Mouse (Mus musculus): Measurements from ENCODE around the gene Nek8.

The Nek8 gene

DNA sequence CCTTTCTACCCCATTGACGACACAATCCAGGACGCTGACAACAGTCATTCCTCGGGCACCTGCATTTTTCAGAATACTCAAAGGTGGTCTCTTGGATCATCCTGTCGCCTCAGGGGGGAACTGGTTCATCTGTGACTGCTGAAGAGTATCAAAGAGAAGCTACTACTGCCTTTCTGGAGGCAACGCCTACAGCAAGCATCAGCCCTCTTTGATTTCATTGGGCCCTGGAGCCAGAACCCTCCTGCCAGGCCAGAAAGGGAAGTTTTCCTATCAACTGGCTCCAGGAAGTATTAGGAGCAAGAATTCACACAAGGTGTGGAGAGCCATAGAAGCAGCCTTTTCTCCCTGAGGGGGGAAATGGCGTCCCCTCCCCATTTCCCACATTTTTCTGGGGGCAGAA lies 9.8 kb downstream of the Nek8 start:
- DNase-seq (ENCODE audit: low spot score in 2 of 2) = no peak

GRCm38 (mm10) chr11:78166161-78166560 lies 10.3 kb downstream of the Nek8 start:
- no peak for DNase-seq (ENCODE audit: low spot score in 2 of 2)

DNA sequence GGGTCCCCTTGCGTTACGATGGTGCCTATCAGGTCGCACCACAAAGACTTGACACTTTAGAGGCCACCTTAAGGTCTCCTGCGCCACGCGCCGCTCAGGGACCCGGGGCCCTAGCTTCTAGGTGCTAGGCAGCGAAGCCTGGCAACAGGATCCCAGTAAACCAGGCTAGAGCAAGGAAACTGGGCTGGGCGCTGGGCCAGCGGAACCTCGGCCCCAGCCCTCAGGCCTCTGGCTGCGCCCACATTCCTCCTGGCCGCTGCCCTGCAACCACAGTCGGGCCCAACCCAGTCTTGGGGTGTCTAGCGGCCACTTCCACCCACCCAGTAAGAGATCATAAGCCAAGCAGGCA lies 10.7 kb downstream of the Nek8 start:
- peak in 1 of 2 experiments; percentile 50 for DNase-seq (ENCODE audit: low spot score in 2 of 2)

- DNase-seq (ENCODE audit: low spot score in 2 of 2) = peak in 1 of 2 experiments; percentile 83
Observed at GRCm38 (mm10) chr11:78164924-78165760, 11.3 kb downstream of the Nek8 start, which contains the start of gene Traf4. TSS of gene Traf4 (minus strand) at chr11:78165589.

DNA sequence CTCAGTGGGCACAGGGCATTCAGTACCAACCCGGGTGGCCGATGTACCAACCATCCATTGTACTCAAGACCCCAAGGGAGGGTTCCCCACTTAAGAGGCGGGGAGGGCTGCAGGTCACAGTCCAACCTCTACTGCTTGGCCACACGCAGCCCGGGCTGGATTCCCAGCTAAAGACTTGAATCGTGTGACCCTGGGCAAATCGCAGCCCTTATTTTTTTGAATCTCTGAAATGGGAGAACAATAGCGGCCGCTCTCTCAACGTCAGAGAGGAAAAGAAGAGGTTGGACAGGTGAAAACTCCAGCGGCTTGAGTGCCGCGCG lies 11.9 kb downstream of the Nek8 start:
- no peak for DNase-seq (ENCODE audit: low spot score in 2 of 2)

DNA sequence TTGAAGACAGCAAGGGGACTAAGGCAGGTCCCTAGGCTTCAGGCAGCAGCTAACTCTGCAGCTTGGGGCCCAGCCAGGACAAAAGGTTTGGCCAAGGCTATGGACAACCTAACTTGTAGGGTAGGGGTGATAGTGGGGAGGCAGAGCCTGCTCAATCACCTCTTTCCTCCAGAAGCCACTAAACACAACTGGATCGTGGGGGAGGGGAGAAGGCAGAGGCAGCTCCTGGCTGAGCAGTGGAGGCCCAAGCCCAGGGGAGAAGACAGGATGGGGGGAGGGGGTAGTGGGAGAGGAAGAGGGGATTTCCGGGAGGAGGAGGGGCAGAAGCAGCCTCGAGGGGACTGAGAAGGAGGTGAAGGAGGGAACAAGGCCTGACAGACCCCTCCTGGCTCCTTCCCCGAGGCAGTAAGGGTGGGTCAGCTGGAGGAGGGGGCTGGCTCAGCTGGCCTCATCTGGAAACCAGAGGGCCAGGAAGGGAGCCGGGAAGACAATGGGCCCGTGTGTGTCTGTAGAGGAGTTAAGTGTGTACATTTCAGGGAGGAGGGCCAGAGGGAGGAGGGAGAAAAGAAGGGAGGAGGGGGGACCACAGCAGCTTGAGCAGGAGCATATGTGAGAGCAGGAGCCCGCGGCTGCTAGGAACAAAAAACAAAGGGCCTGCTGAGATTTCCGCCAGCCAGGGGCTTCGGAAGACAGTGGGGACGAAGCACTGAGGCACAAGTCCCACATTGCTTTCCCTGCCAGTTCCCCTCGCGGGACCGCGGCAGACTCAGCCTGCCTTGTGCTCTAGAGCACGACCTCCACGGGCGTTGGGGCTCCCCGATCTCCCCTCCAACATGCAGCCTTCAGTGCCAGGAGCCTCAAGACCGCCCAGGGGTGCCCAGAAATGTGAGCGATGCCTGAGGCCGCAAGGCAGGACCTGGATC lies 12.5 kb downstream of the Nek8 start:
- no peak for DNase-seq (ENCODE audit: low spot score in 2 of 2)

DNA sequence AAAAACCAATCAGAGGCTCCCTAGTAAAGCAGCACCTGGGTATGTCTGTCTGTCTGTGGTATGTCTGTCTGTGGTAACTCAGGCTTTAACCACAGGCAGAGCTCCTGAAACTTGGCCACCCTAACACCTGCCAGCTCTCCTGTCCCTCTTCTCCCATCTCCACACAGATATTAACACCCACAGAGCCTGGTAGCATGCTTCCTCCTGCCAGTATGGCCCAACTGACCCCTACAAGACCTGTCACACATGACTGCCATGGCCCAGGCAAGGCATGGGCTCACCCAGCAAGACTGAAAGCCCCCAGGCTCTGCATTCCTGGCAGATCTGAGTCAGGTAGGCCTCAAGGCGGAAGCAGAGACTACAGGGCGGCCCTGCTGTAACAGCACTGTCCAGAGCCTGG lies 13.4 kb downstream of the Nek8 start:
- no peak for DNase-seq (ENCODE audit: low spot score in 2 of 2)

DNA sequence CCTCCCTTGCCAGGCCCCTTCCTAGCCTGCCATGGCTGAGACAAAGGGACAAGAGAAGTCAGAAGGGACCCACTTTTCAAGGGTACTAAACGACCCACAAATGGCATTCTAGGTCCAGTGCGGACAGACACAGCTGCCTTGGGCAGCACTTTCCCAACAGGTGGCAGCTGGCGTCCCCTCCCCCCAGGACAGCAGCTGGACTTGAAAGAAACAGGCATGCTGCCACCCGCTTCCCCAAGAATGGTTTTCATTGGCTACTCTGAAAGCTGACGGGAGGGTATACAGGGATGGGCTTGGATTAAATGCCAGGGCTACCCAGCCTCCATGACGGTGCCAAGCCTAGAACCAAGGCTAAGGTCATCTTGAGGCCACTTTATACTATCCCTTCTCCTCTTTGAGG lies 14.0 kb downstream of the Nek8 start:
- DNase-seq (ENCODE audit: low spot score in 2 of 2) = peak in 1 of 2 experiments; percentile 63

- no peak for DNase-seq (ENCODE audit: low spot score in 2 of 2)
Observed at GRCm38 (mm10) chr11:78161968-78162367, 14.5 kb downstream of the Nek8 start.

- DNase-seq (ENCODE audit: low spot score in 2 of 2) = no peak
Observed at GRCm38 (mm10) chr11:78161169-78161568, 15.3 kb downstream of the Nek8 start.

DNA sequence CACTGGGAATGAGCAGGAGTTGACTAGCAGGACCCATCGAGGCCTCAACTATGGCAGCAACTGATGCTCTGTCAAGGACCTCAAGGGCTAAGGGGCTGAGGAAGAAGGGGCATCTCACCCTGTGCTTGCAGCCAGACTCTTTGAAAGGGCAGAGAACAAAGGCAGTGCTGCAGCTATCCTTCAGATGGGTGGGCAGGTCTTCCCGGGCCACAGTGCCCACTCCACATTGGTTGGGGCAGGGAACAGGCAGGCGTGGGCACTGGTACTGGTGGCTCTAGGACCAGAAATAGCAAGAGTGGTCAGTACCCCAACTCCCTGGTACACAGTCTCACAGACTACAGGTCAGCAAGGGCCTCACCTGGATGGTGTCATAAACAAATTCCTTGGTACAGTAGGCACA lies 15.8 kb downstream of the Nek8 start:
- DNase-seq (ENCODE audit: low spot score in 2 of 2) = no peak

DNA sequence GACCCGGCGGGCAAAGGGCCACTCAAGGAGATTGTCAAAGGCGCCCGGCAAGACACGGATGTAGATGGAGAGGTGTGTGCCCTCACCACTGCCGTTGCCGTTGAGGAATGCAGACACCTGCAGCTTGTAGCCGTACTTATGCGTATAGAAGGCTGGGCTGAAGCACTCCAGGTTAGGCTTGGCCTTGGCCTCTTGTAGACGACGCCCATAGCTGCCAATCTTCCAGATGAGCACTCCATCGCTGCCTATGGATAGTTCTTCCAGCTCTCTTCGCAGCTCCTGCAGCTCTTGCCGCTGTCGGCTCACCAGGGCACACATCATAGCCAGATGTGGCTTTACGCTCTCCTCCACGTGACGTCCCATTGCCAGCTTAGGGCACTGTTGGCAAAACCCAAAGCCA lies 16.3 kb downstream of the Nek8 start:
- no peak for DNase-seq (ENCODE audit: low spot score in 2 of 2)

DNA sequence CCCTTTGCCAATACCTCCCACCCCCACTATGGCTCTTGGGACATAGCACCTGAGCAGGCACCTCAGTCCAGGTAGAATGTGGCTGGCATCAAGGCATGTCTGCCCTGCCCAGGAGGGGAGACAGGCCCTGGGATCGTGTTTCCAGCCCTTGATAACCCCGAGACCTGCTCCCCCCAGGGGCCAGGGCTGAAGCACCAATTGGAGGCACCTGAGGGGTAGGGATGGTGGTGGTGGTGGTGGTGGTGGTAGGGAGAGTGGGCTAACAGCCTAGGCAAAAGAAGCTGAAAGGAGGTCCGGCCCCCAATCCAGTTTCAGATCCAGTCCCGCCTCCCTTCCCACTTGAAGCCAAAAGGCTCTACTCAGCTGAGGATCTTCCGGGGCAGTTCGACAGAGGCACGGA lies 16.9 kb downstream of the Nek8 start:
- no peak for DNase-seq (ENCODE audit: low spot score in 2 of 2)

DNA sequence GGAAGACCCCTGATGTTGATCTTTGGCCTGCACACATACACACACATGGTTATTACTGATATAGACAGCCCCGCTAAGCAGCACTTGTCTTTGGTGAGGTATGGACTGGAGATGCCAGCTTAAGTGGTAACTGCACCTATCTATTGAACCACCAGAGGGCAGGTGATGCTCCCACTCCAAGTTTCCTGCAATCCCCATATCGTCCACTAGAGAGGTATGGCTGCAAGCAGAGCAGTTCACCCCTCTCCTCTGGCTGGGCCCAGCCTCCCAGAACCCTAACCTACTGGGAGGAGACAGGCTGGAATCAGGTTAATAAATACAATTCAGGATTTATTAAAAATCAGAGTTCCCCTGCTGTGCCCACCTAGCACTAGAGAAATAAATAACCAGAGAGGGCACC lies 17.4 kb downstream of the Nek8 start:
- DNase-seq (ENCODE audit: low spot score in 2 of 2) = peak in 1 of 2 experiments; percentile 81

DNA sequence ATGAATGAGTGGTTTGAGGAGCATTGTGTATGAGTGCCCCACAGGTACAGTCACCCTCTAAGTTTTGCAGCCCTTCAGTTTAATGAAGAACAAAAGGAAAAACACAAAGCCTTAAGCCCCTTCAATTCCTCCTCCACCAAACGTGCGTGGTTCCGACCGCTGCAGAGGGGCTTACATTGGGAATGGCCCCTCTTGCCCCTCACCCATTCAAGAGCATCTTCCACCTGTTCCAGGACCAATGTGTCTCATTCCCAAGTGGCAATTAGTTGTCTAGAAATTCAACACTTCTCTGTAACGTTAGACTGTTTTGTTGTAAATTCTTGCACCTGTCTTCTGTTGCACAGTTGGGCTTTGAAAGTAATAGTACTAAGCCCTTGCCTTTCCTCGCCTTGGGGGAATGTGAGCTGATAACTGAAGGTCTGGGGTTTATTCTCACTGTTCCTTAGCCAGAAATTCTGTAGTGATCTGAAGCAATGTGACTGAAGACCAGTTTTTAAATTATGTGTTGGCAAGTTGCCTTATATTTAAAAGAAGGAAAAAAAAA lies 20.2 kb downstream of the Nek8 start:
- DNase-seq (ENCODE audit: low spot score in 2 of 2) = no peak

GRCm38 (mm10) chr11:78155674-78156073 lies 20.8 kb downstream of the Nek8 start:
- DNase-seq (ENCODE audit: low spot score in 2 of 2) = no peak

- no peak for DNase-seq (ENCODE audit: low spot score in 2 of 2)
Observed at GRCm38 (mm10) chr11:78153778-78154177, 22.7 kb downstream of the Nek8 start.

DNA sequence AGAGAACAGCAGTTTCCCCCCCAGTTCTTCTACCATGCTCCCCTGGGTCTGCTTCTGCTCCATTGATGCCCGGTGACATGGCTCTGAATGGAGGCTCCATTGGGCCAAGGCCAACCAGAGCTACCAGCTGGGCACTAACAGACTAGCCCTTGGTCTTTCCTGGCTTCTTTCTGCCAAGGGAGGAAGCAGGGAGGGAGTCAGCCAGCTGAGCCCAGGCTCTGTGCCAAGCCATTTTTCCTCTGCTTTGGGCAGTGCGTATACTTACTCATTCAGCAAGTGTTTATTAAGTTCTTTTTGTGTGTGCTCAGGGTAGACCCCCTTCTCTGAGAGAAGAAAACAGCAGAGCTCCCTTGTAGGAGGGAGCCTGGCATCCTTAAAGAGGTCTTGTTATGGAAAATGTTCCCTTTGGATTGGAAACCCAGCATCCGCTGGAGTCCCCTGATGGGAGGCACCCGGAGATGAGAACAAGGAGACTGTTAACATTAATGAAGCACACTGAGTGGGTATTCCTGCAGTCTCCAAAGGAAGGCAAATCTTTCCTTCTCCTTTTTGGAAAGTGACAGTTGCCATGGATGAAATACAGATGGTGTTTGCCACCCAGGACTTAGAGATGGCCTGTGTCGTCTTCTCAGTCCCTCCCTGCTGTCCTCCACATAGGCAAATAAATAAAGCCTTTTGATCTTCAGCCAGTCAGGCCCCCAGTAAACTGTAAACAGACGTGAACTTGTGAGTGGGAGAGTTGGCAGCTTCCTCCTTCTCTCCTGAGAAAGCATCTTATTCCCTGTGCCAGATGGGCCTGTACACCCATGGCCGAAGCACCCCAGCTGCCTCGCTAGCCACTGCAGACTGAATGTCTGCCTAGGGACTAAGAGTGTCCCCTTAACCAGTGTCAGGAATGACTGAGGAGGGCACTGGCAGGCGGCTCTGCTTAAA lies 23.9 kb downstream of the Nek8 start:
- DNase-seq (ENCODE audit: low spot score in 2 of 2) = peak in 1 of 2 experiments; percentile 91

- no peak for DNase-seq (ENCODE audit: low spot score in 2 of 2)
Observed at GRCm38 (mm10) chr11:78151161-78151560, 25.3 kb downstream of the Nek8 start.

- no peak for DNase-seq (ENCODE audit: low spot score in 2 of 2)
Observed at GRCm38 (mm10) chr11:78146707-78147543, 29.6 kb downstream of the Nek8 start.

DNA sequence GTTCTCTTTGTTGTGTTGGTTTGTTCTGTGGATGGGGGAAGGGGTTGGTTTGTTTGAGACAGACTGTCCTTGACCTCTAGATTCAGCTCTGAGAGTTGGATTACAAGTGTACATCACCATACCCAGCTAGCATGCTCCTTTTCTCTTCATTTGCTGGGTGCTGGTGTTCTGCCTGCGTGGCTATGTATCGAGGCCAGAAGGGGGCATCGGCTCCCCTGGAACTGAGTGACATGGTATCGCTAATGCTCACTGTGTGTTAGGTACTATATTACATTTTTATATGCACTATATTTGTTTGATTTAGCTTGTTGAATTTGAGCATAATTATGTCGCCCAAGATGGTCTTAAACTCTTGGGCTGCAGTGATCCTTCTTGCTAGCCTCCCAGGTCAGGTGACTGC lies 30.3 kb downstream of the Nek8 start:
- no peak for DNase-seq (ENCODE audit: low spot score in 2 of 2)
